Mouse (Mus musculus): ENCODE results near the gene 2900011O08Rik. TPM values are rescaled to one million over a fixed set of nuclear protein-coding genes. Genes with fewer than 3 reads are reported as not detected.

The 2900011O08Rik gene
- polyA plus RNA-seq, 1 experiment = not detected

GRCm38 (mm10) chr16:14025091-14025990 lies 38.9 kb downstream of the 2900011O08Rik start:
- Histone ChIP-seq H3K4me1 (ENCODE audit: control insufficient read depth) (no peaks in the 10 kb centered on the region), H3K36me3 (ENCODE audit: control insufficient read depth) (no peaks in the 10 kb centered on the region), H3K9me3 (ENCODE audit: control insufficient read depth, low read length) (no peaks in the 10 kb centered on the region), H3K27me3 (ENCODE audit: control insufficient read depth) (no peaks in the 10 kb centered on the region), H3K4me3 (replicated peaks) (no peak overlapping the region)
- TF ChIP-seq TAL1 (IDR thresholded peaks at IDR 0.05; ENCODE audit: low read length) (no peak), GATA1 (IDR thresholded peaks at IDR 0.05; ENCODE audit: low read length) (no peak)

- Histone ChIP-seq H3K9me3 (ENCODE audit: control insufficient read depth, low read length) (no peaks in the 10 kb centered on the region), H3K4me3 (replicated peaks) (no peak overlapping the region), H3K4me1 (ENCODE audit: control insufficient read depth) (no peaks in the 10 kb centered on the region), H3K36me3 (ENCODE audit: control insufficient read depth) (no peaks in the 10 kb centered on the region), H3K27me3 (ENCODE audit: control insufficient read depth) (no peaks in the 10 kb centered on the region)
- TF ChIP-seq GATA1 (IDR thresholded peaks at IDR 0.05; ENCODE audit: low read length) (no peak), TAL1 (IDR thresholded peaks at IDR 0.05; ENCODE audit: low read length) (no peak)
These were observed 42.7 kb downstream of the 2900011O08Rik start for GRCm38 (mm10) chr16:14029072-14029471.

- Histone ChIP-seq H3K4me1 (ENCODE audit: control insufficient read depth) (no peaks in the 10 kb centered on the region), H3K36me3 (ENCODE audit: control insufficient read depth) (no peaks in the 10 kb centered on the region), H3K9me3 (ENCODE audit: control insufficient read depth, low read length) (no peaks in the 10 kb centered on the region), H3K27me3 (ENCODE audit: control insufficient read depth) (no peaks in the 10 kb centered on the region), H3K4me3 (replicated peaks) (no peak overlapping the region)
- TF ChIP-seq GATA1 (IDR thresholded peaks at IDR 0.05; ENCODE audit: low read length) (no peak), TAL1 (IDR thresholded peaks at IDR 0.05; ENCODE audit: low read length) (no peak)
These were observed 43.4 kb downstream of the 2900011O08Rik start for GRCm38 (mm10) chr16:14029851-14030250.

DNA sequence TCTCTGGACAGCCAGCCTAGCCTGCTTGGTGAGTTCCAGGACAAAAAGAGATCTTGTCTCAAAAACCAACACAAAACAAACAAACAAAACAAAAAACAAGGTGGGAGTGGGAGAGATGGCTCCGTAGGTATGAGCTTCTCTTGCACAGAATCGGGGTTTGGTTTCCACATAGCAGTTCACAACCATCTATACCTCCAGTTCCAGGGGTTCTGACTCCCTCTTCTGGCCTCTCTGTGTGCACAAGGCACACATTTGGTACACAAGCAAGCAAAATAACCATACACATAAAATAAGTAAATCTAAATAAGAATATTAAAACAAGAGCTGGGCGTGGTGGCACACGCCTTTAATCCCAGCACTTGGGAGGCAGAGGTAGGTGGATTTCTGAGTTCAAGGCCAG lies 44.2 kb downstream of the 2900011O08Rik start:
- H3K9me3 ChIP-seq (ENCODE audit: control insufficient read depth, low read length) = no peaks in the 10 kb centered on the region
- H3K36me3 ChIP-seq (ENCODE audit: control insufficient read depth) = no peaks in the 10 kb centered on the region
- no peak for TF ChIP-seq GATA1 (IDR thresholded peaks at IDR 0.05; ENCODE audit: low read length)
- TF ChIP-seq TAL1 (IDR thresholded peaks at IDR 0.05; ENCODE audit: low read length) = no peak
- H3K4me3 ChIP-seq (replicated peaks) = no peak overlapping the region
- no peaks in the 10 kb centered on the region for H3K4me1 ChIP-seq (ENCODE audit: control insufficient read depth)
- H3K27me3 ChIP-seq (ENCODE audit: control insufficient read depth) = no peaks in the 10 kb centered on the region

GRCm38 (mm10) chr16:14033076-14033475 lies 46.7 kb downstream of the 2900011O08Rik start:
- Histone ChIP-seq H3K36me3 (ENCODE audit: control insufficient read depth) (no peaks in the 10 kb centered on the region), H3K4me3 (replicated peaks) (no peak overlapping the region), H3K27me3 (ENCODE audit: control insufficient read depth) (no peaks in the 10 kb centered on the region), H3K4me1 (ENCODE audit: control insufficient read depth) (no peaks in the 10 kb centered on the region), H3K9me3 (ENCODE audit: control insufficient read depth, low read length) (no peaks in the 10 kb centered on the region)
- no peak for TF ChIP-seq TAL1 (IDR thresholded peaks at IDR 0.05; ENCODE audit: low read length)
- TF ChIP-seq GATA1 (IDR thresholded peaks at IDR 0.05; ENCODE audit: low read length) = no peak

GRCm38 (mm10) chr16:14042421-14042820 lies 56.0 kb downstream of the 2900011O08Rik start:
- no peak overlapping the region for H3K4me3 ChIP-seq (replicated peaks)
- no peaks in the 10 kb centered on the region for H3K9me3 ChIP-seq (ENCODE audit: control insufficient read depth, low read length)
- no peaks in the 10 kb centered on the region for H3K27me3 ChIP-seq (ENCODE audit: control insufficient read depth)
- no peaks in the 10 kb centered on the region for H3K4me1 ChIP-seq (ENCODE audit: control insufficient read depth)
- TF ChIP-seq GATA1 (IDR thresholded peaks at IDR 0.05; ENCODE audit: low read length) = no peak
- TF ChIP-seq TAL1 (IDR thresholded peaks at IDR 0.05; ENCODE audit: low read length) = no peak
- H3K36me3 ChIP-seq (ENCODE audit: control insufficient read depth) = no peaks in the 10 kb centered on the region

DNA sequence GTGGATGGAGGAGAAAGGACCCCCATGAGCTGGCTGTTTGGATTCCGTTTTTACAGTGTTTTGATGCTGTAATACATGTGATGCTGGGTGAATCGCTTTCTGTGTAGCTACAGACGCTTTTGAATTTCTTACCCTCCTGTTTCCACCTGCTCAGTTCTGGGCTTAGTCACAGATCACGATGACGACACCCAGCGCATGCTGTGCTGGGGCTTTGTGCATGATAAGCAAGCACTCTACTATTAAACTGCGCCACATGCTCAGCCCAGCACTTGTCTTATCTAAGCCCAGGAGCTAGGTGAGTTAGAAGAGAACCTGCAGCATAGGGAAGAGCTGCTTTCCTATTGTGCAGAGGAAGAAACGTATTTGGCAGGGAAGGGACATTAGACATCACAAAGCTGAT lies 58.3 kb downstream of the 2900011O08Rik start:
- TF ChIP-seq TAL1 (IDR thresholded peaks at IDR 0.05; ENCODE audit: low read length) = no peak
- no peak for TF ChIP-seq GATA1 (IDR thresholded peaks at IDR 0.05; ENCODE audit: low read length)
- no peak overlapping the region for H3K4me3 ChIP-seq (replicated peaks)
- H3K9me3 ChIP-seq (ENCODE audit: control insufficient read depth, low read length) = no peaks in the 10 kb centered on the region
- H3K4me1 ChIP-seq (ENCODE audit: control insufficient read depth) = no peaks in the 10 kb centered on the region
- H3K36me3 ChIP-seq (ENCODE audit: control insufficient read depth) = no peaks in the 10 kb centered on the region
- no peaks in the 10 kb centered on the region for H3K27me3 ChIP-seq (ENCODE audit: control insufficient read depth)

- Histone ChIP-seq H3K27me3 (ENCODE audit: control insufficient read depth) (no peaks in the 10 kb centered on the region), H3K9me3 (ENCODE audit: control insufficient read depth, low read length) (no peaks in the 10 kb centered on the region), H3K4me3 (replicated peaks) (no peak overlapping the region), H3K4me1 (ENCODE audit: control insufficient read depth) (no peaks in the 10 kb centered on the region), H3K36me3 (ENCODE audit: control insufficient read depth) (no peaks in the 10 kb centered on the region)
- no peak for TF ChIP-seq TAL1 (IDR thresholded peaks at IDR 0.05; ENCODE audit: low read length)
- TF ChIP-seq GATA1 (IDR thresholded peaks at IDR 0.05; ENCODE audit: low read length) = no peak
These were observed 59.9 kb downstream of the 2900011O08Rik start for GRCm38 (mm10) chr16:14046224-14046756.

GRCm38 (mm10) chr16:14052221-14052620 lies 65.8 kb downstream of the 2900011O08Rik start:
- no peaks in the 10 kb centered on the region for H3K9me3 ChIP-seq (ENCODE audit: control insufficient read depth, low read length)
- TF ChIP-seq GATA1 (IDR thresholded peaks at IDR 0.05; ENCODE audit: low read length) = no peak
- no peak for TF ChIP-seq TAL1 (IDR thresholded peaks at IDR 0.05; ENCODE audit: low read length)
- H3K27me3 ChIP-seq (ENCODE audit: control insufficient read depth) = no peaks in the 10 kb centered on the region
- no peak overlapping the region for H3K4me3 ChIP-seq (replicated peaks)
- no peaks in the 10 kb centered on the region for H3K4me1 ChIP-seq (ENCODE audit: control insufficient read depth)
- no peaks in the 10 kb centered on the region for H3K36me3 ChIP-seq (ENCODE audit: control insufficient read depth)

Data from erythroblast, embryonic 14.5 days (primary cell).